Mouse (Mus musculus) erythroblast, embryonic 14.5 days (primary cell): ENCODE measurements at regions not wholly inside any gene's neighbourhood (a gene's known extent, or its start where the extent isn't known, plus 50 kb on each side); places are given as distances from the start of the nearest gene placed in this dataset.

Source experiments
- H3K27me3 ChIP-seq: 2 replicates; pipeline ENCODE4 v1.6.1; 2012; ENCODE audit warnings: inconsistent platforms; ENCODE audit not compliant: control insufficient read depth
- H3K36me3 ChIP-seq: 2 replicates; pipeline ENCODE4 v1.6.1; 2012; ENCODE audit warnings: mild to moderate bottlenecking, inconsistent platforms; ENCODE audit not compliant: control insufficient read depth
- H3K4me1 ChIP-seq: 2 replicates; pipeline ENCODE4 v1.6.1; 2012; ENCODE audit warnings: inconsistent platforms; ENCODE audit not compliant: control insufficient read depth
- H3K4me3 ChIP-seq: replicated peaks from 2 replicates; pipeline ENCODE3; 2012; ENCODE audit warnings: moderate library complexity, mild to moderate bottlenecking, inconsistent platforms
- H3K9me3 ChIP-seq: 2 replicates; pipeline ENCODE4 v1.6.1; 2012; ENCODE audit warnings: low read length, inconsistent platforms, mixed read lengths; ENCODE audit not compliant: control insufficient read depth
- GATA1 ChIP-seq: IDR thresholded peaks from 2 replicates; pipeline ENCODE4 v1.6.1; 2012; ENCODE audit warnings: low read length, inconsistent platforms, mixed read lengths
- TAL1 ChIP-seq: IDR thresholded peaks from 3 replicates; pipeline ENCODE4 v1.6.1; 2012; ENCODE audit warnings: low read length, inconsistent platforms, mixed read lengths

DNA sequence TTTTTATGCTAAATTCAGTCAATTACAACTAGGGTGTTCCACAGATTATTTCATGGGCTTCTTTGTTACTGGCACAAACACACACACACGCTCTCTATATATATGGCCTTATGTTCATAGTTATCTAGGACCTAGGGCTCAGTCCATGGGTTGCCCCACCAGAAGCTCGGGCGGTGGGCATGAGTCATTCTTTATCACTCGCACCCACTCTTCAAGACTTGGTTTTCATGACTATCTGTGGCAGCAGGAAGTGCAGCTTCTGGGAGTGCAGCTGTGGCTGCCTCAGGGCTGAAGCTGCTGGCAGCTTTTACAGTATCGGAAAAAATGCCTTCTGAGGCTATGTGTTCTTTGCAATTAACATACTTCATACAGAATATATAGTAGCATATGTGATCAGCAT is 198.7 kb downstream of the Ipo11 start:
- Histone ChIP-seq H3K27me3 (no peaks in the 10 kb centered on the region), H3K4me3 (no peak overlapping the region), H3K4me1 (no peaks in the 10 kb centered on the region), H3K36me3 (no peaks in the 10 kb centered on the region), H3K9me3 (no peaks in the 10 kb centered on the region)
- no peak for TF ChIP-seq TAL1
- TF ChIP-seq GATA1: no peak

DNA sequence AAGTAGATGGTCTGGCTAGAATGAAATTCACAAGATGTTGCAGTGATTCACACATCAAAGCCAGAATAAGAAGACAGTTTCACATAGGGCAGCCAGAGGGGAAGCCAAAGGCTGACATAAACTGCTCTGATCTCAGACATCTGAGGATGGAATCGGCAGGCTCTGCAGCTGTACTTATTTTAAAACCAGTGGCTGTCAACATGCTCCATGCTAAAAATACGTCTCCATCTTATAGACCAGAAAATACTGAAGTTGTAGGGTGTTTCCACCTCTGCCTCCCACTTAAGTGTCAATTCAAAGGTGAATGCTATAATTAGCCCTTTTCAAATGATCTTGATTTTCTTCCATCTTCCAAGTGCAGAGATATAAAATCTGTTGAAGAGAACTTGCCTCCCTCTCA is 202.4 kb downstream of the Ipo11 start:
- Histone ChIP-seq H3K9me3 (no peaks in the 10 kb centered on the region), H3K27me3 (no peaks in the 10 kb centered on the region), H3K36me3 (no peaks in the 10 kb centered on the region), H3K4me3 (no peak overlapping the region), H3K4me1 (no peaks in the 10 kb centered on the region)
- TF ChIP-seq GATA1 (no peak), TAL1 (no peak)

DNA sequence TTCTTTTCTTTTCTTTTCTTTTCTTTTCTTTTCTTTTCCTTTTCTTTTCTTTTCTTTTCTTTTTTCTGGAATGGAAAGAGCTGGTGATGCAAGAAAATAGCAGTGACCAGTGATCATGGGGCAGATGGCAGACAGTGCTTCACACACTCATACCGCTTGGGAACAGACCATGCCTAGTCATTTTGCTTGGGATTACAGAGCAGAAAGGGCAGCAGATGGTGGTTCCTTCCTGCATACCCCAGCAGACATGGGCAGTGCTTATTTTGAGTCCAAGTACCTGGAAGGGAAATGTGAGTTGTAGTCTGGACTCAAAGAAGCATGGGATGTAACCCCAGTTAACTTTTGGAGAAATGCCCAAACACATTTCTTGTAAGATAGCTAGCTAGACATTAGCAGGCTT is 203.9 kb downstream of the Ipo11 start:
- H3K9me3 ChIP-seq: no peaks in the 10 kb centered on the region
- TF ChIP-seq GATA1: no peak
- TF ChIP-seq TAL1: no peak
- H3K4me1 ChIP-seq: no peaks in the 10 kb centered on the region
- H3K36me3 ChIP-seq: no peaks in the 10 kb centered on the region
- H3K4me3 ChIP-seq: no peak overlapping the region
- no peaks in the 10 kb centered on the region for H3K27me3 ChIP-seq

DNA sequence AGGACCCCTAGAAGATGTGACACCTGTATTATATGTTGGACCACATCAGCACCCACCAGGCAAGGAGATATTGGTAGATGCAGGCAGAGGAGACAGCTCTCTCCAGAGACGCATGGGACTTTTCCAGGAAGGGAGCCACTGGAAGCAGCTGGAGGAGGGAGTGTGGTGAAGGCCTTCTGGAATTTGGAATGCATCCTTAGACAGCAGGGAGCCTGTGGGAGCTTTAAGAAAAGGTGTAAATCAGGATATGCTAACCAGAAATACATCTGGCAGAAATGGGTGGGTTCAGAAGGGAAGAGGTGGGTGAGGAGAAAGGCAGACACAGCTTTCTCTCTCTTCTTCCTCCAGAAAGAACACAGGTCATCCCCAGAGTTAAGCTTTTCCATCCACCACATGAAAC is 213.4 kb downstream of the Ipo11 start:
- no peaks in the 10 kb centered on the region for H3K4me1 ChIP-seq
- no peaks in the 10 kb centered on the region for H3K9me3 ChIP-seq
- no peaks in the 10 kb centered on the region for H3K36me3 ChIP-seq
- no peak overlapping the region for H3K4me3 ChIP-seq
- no peaks in the 10 kb centered on the region for H3K27me3 ChIP-seq
- TF ChIP-seq GATA1: no peak
- TF ChIP-seq TAL1: no peak

DNA sequence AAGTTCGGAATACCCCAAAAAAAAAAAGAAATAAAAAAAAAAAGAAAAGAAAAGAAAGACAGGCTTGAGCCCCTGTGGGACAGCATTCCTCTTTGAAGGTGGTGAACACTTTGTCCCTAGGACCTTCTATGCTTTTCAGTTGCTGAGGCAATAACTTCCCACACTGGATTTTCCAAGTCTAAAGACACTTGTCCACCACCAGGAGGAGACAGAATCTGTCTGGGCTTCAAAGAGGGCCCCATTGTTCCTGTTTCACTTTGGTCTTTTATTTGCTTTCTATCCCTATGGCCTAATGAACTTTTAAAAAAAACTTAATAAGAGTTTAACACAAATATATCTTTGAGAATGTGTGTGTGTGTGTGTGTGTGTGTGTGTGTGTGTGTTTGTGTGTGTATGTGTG is 215.6 kb downstream of the Ipo11 start:
- H3K9me3 ChIP-seq: no peaks in the 10 kb centered on the region
- TF ChIP-seq GATA1 (no peak), TAL1 (no peak)
- no peaks in the 10 kb centered on the region for H3K4me1 ChIP-seq
- no peaks in the 10 kb centered on the region for H3K36me3 ChIP-seq
- no peak overlapping the region for H3K4me3 ChIP-seq
- no peaks in the 10 kb centered on the region for H3K27me3 ChIP-seq

DNA sequence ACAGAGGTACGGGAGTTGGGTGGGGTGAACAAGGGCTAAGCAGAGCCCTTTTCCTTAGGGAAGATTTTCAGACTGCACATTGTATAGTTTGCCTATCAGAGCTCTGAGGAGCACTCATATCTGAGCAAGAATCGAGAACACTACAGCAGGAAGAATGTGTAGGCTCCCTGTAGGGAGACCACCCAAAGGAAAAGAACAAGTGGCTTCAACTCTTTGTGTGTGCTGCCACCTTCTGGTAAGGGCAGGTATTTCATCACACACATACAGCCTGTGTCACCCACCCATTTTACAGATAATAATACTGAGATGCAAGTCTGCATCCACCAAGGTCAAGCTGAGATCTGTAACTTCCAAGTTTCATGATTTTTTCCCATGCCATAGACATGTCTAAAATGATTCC is 221.0 kb downstream of the Ipo11 start:
- H3K27me3 ChIP-seq: no peaks in the 10 kb centered on the region
- H3K4me1 ChIP-seq: no peaks in the 10 kb centered on the region
- H3K4me3 ChIP-seq: no peak overlapping the region
- no peaks in the 10 kb centered on the region for H3K36me3 ChIP-seq
- H3K9me3 ChIP-seq: no peaks in the 10 kb centered on the region
- TF ChIP-seq TAL1 (no peak), GATA1 (no peak)

DNA sequence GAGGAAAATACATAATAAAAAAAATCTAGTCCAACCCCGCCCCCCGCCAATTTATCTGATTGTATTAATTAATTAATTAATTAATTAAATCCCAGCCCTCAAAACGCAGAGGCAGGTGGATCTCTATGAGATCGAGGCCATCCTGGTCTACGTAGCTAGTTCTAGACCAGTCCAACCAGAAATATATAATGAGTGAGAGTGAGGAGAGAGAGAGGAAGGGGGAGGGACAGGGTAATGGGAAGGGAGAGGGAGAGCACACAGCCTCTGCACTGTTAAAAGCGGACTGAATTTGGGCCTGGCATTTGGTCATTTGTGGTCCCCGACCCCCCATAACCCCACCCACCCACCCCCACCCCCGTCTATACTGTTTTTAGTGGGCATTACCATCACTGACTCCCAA is 221.5 kb downstream of the Ipo11 start:
- H3K9me3 ChIP-seq: no peaks in the 10 kb centered on the region
- H3K4me3 ChIP-seq: no peak overlapping the region
- TF ChIP-seq TAL1 (no peak), GATA1 (no peak)
- no peaks in the 10 kb centered on the region for H3K4me1 ChIP-seq
- no peaks in the 10 kb centered on the region for H3K27me3 ChIP-seq
- no peaks in the 10 kb centered on the region for H3K36me3 ChIP-seq

DNA sequence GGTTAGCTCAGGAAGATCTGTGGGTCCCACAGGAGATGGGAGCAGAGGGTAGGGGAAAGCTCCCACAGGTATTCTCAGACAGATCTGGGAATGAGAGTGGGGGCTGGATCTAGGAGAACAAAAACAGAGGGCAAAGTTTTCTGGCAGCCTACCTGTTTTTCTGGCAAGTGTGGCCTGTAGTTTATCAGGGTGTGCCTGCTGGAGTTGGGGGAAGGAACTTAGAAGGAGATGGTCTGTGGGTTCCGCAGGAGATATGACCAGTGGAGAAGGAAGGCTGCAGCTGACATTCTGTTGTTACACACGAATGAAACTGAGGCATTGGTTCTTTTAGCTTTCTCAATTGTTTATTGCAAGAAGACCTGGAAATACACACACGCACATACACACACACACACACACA is 226.2 kb downstream of the Ipo11 start:
- Histone ChIP-seq H3K4me1 (no peaks in the 10 kb centered on the region), H3K36me3 (no peaks in the 10 kb centered on the region), H3K27me3 (no peaks in the 10 kb centered on the region), H3K9me3 (no peaks in the 10 kb centered on the region), H3K4me3 (no peak overlapping the region)
- TF ChIP-seq GATA1 (no peak), TAL1 (no peak)

DNA sequence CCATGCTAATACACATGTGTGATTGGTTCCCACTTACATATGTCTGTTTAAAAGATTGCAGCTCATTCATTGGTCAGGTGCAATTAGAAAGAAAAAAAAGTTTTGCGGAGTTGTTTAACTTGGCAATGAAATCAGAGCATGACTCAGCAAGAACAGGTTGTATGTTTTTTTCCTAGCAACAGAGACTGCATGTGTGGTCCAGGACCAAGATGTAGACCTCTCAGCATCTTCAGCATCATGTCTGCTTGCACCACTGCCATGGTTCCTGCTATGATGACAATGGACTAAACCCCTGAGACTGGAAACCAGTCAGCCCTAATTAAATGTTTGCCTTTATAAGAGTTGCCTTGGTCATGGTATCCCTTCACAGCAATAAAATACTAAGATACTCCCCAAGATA is 236.4 kb downstream of the Ipo11 start:
- H3K27me3 ChIP-seq: no peaks in the 10 kb centered on the region
- TF ChIP-seq TAL1 (no peak), GATA1 (no peak)
- no peaks in the 10 kb centered on the region for H3K4me1 ChIP-seq
- H3K9me3 ChIP-seq: no peaks in the 10 kb centered on the region
- H3K36me3 ChIP-seq: no peaks in the 10 kb centered on the region
- no peak overlapping the region for H3K4me3 ChIP-seq

DNA sequence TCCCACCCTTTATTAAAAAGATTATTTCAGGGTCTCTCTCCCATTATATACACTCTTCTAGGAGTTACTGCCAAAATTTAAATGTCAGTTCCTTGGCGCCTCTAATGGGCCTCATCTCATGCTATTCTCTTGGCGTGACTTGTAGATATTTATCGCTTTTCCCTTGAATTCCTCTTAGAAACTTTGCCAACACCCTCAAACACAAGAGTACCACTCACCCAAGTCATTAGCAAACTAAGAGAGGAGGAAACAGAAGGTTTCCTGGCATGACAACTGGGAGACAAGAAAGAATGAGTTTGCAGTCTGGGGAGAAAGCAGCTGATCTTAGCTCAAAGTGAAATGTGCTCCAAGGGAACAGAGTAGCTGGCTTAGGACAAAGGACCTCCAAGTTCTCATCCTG is 236.8 kb downstream of the Ipo11 start:
- H3K4me3 ChIP-seq: no peak overlapping the region
- no peaks in the 10 kb centered on the region for H3K36me3 ChIP-seq
- no peaks in the 10 kb centered on the region for H3K9me3 ChIP-seq
- no peaks in the 10 kb centered on the region for H3K27me3 ChIP-seq
- TF ChIP-seq GATA1 (no peak), TAL1 (no peak)
- no peaks in the 10 kb centered on the region for H3K4me1 ChIP-seq
